Mouse (Mus musculus) adrenal gland, postnatal 36 days (tissue): Measurements from ENCODE around the gene Gm20594. TPM values are rescaled to one million over a fixed set of nuclear protein-coding genes. Genes with fewer than 3 reads are reported as not detected.

Experiments used
- DNase-seq, 2 experiments: peaks; one replicate each; pipeline ENCODE4 v3.0.0; 2021; ENCODE audit warnings: mixed read lengths in 1 of 2
- long read RNA-seq, 2 experiments: library from polyadenylated mRNA; stranded (forward); transcript quantifications; one replicate each; pipeline ENCODE4 v2.0.0; 2021; ENCODE audit warnings: borderline sequencing depth in 2 of 2
- total RNA-seq, 2 experiments: library from RNA; stranded (reverse); gene quantifications; 2 replicates each; pipeline ENCODE4 v1.2.3; 2021

The Gm20594 gene
- not detected for total RNA-seq
- long read RNA-seq, experiment 1 = 0 reads
- long read RNA-seq, experiment 2 = 0 reads

DNA sequence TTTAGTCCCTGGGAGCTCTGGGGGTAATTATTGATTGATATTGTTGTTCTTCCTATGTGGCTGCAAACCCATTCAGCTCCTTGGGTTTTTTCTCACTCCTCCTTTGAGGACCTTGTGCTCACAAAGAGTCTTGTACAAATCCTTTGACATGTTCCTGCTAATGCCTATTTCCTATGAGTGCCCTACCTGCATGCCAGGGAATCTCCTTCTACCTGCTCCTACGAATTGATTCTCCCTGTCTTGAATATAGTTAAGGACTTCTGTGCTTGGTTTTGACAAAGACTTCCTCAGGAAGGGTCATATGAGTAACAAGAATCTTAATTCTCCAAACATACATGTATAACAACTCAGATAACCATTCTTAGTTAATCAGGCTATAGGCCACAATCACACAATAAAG lies at the start of gene Gm20594:
Gene Gm20594, plus strand, starts transcription at position 301 of the 400 bp plus-strand sequence.
- no peak for DNase-seq

GRCm38 (mm10) chr6:79818114-79818513 lies 398 bp downstream of the Gm20594 start:
- no peak for DNase-seq

DNA sequence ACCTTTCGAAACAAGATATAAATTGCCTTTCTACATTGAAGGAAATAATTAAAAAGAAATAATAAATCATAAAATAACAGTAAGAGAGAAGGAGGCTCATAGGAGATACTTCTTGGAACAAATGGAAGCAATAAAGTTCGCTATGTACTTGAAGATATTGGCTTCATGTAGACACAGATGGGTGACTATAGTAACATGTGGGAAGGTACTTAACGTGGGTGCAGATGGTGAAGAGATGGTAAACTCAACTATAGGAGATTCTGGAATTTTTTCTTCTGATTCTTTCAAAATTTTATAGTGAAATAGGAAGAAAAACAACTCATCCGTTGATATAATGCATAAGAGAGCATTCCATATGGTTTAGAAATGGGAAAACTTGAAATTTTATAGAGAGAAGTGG lies 16.1 kb downstream of the Gm20594 start:
- no peak for DNase-seq

DNA sequence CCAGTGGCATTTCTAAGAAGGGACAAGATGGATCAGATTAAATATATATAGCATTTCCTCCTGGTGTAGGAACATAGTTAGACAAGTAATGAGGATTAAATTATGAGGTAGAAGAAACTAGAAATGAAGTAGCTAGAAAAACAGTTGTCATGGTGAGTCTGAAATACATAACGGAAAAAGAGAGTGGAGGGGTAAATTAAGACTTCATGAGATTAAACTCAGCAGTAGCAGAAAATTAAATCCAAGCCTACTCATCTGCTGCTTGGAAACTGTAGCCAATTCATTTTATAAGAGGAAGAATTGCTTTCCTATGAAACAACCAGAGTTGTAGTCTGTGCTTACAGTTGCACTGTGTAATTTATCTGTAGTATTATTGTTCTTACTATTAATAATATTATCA lies 29.1 kb downstream of the Gm20594 start:
- DNase-seq = no peak

Other genes starting within 250 kb of the Gm20594 start
- gene Lrrtm4, start 201.0 kb downstream of the Gm20594 start, total RNA-seq = 1 to 10 TPM; 2.2 to 2.8 TPM